Mouse (Mus musculus): ENCODE data around the gene Mcur1. TPM values are rescaled to one million over a fixed set of nuclear protein-coding genes. Genes with fewer than 3 reads are reported as not detected.

The Mcur1 gene
- polyA plus RNA-seq, 1 experiment = 17.7 TPM

DNA sequence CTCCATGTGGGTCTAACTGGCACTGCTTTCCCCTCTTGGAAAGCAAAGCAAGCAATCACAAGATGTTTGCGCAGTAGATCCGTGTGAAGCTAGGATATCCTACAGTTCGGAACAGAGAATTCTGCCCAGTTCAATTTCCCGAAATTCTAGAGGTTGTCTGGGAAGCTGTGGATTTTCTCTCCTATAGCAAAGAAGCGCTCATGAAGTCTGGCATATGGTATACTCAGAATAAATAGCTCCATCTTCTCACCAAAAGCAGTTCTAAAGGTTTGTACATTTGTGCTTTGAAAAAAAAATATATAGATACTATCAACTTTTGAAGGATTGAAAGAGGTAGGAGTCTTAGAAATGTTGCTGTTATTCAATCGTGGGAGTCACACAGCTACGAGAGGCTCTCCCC lies 64.3 kb downstream of the Mcur1 start:
- Histone ChIP-seq H3K27ac (ENCODE audit: insufficient read depth, low read length) (no peak overlapping the region), H3K27me3 (ENCODE audit: control insufficient read depth, insufficient read depth, low read length) (no peaks in the 10 kb centered on the region), H3K4me1 (ENCODE audit: control insufficient read depth, insufficient read depth, low read length) (peaks cover 3% of the 10 kb centered on the region), H3K4me3 (replicated peaks; ENCODE audit: insufficient read depth, low read depth, low read length) (no peak overlapping the region)
- WGBS = 89% methylated on average over 7 of the region's 7 CpGs
- TF ChIP-seq POLR2A (IDR thresholded peaks at IDR 0.05; ENCODE audit: borderline replicate concordance, insufficient read depth, low read length) = no peak
- TF ChIP-seq CTCF (IDR thresholded peaks at IDR 0.05; ENCODE audit: borderline replicate concordance, insufficient read depth, low read depth, low read length) = no peak
- no peak for DNase-seq

DNA sequence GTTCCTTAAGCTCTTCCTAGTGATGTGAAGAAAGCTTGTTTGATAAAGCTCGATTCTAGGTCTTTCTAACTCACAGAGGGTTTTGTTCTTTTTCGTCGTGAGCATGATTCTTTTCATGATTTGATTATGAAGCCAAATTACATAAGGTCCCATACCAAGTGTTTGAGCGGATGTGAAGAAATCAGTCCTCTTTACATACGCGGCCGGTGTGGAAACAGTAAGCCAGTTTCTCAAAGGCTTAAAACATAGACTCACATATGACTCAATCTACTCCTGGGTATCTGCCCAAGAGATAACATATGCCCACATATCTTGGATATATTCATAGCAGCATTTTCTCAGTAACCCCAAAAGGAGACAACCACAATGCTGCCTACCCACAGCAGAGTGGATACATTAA lies 66.3 kb downstream of the Mcur1 start:
- Histone ChIP-seq H3K4me1 (ENCODE audit: control insufficient read depth, insufficient read depth, low read length) (peaks cover under 1% of the 10 kb centered on the region), H3K4me3 (replicated peaks; ENCODE audit: insufficient read depth, low read depth, low read length) (no peak overlapping the region), H3K27me3 (ENCODE audit: control insufficient read depth, insufficient read depth, low read length) (no peaks in the 10 kb centered on the region), H3K27ac (ENCODE audit: insufficient read depth, low read length) (no peak overlapping the region)
- 92% methylated on average over 7 of the region's 7 CpGs for WGBS
- DNase-seq = no peak
- TF ChIP-seq POLR2A (IDR thresholded peaks at IDR 0.05; ENCODE audit: borderline replicate concordance, insufficient read depth, low read length) (no peak), CTCF (IDR thresholded peaks at IDR 0.05; ENCODE audit: borderline replicate concordance, insufficient read depth, low read depth, low read length) (no peak)

GRCm38 (mm10) chr13:43493058-43493481 lies 66.9 kb downstream of the Mcur1 start:
- TF ChIP-seq CTCF (IDR thresholded peaks at IDR 0.05; ENCODE audit: borderline replicate concordance, insufficient read depth, low read depth, low read length) (no peak), POLR2A (IDR thresholded peaks at IDR 0.05; ENCODE audit: borderline replicate concordance, insufficient read depth, low read length) (no peak)
- 64% methylated on average over 11 of the region's 11 CpGs for WGBS
- no peaks in the 10 kb centered on the region for H3K27me3 ChIP-seq (ENCODE audit: control insufficient read depth, insufficient read depth, low read length)
- DNase-seq = no peak
- H3K27ac ChIP-seq (ENCODE audit: insufficient read depth, low read length) = no peak overlapping the region
- H3K4me1 ChIP-seq (ENCODE audit: control insufficient read depth, insufficient read depth, low read length) = no peaks in the 10 kb centered on the region
- H3K4me3 ChIP-seq (replicated peaks; ENCODE audit: insufficient read depth, low read depth, low read length) = no peak overlapping the region

Other genes starting within 250 kb of the Mcur1 start
- gene Sirt5, start 194.7 kb downstream of the Mcur1 start, polyA plus RNA-seq (2012; rRNA removed) = 27.7 and 29.6 TPM in 2 replicates
- 126 and 127 TPM in 2 replicates for gene Nol7, start 161.8 kb downstream of the Mcur1 start, polyA plus RNA-seq (2012; rRNA removed)
- gene Ranbp9, start 78.9 kb downstream of the Mcur1 start, polyA plus RNA-seq (2012; rRNA removed) = 59.9 and 61.6 TPM in 2 replicates
- gene Rnf182, start 55.5 kb upstream of the Mcur1 start, polyA plus RNA-seq (2012; rRNA removed) = 28.4 and 33.8 TPM in 2 replicates
- 33.3 and 35.7 TPM in 2 replicates for gene Cd83, start 224.6 kb upstream of the Mcur1 start, polyA plus RNA-seq (2012; rRNA removed)

All from cerebellum, adult 2 months (tissue).